Mouse (Mus musculus): ENCODE data around the gene Hist1h4j.
A peak's percentile ranks its signal among the peaks of the same experiment; 100 is the strongest.
"Not testable (repeated sequence)": the region's sequence is repeated elsewhere in the genome, so short reads cannot be mapped to it uniquely, and the experiment has no call there.

DNA sequence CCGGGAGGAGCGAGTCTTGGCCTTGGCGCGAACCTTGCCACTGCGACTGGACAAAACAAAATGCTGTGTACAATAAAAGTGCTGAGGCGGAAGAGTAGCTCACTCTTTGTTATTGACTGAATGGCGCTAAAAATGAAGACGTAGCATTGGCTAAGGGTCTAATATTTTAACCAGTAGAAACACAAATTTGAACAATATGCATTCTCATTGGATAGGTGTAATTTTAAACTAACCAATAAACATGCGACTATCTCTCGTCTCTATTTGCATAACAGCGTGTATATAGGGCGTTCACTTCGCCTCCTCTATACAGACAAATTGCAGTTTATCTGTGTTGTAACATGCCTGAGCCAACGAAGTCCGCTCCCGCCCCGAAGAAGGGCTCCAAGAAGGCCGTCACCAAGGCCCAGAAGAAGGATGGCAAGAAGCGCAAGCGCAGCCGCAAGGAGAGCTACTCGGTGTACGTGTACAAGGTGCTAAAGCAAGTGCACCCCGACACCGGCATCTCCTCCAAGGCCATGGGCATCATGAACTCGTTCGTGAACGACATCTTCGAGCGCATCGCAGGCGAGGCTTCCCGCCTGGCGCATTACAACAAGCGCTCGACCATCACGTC, 13.0 kb upstream of the Hist1h4j start, which contains the start of gene Hist1h2bm:
- not testable (repeated sequence) for TF ChIP-seq CTCF (IDR thresholded peaks at IDR 0.05; ENCODE audit: control insufficient read depth, insufficient read depth, low read length)
- TF ChIP-seq POLR2A (IDR thresholded peaks at IDR 0.05; ENCODE audit: borderline replicate concordance, control insufficient read depth, low read depth, low read length): peak; percentile 96

Data from bone marrow, adult 2 months (tissue).